Mouse (Mus musculus): ENCODE measurements around the gene Tfdp1.

The Tfdp1 gene

GRCm38 (mm10) chr8:13353155-13353833, 14.7 kb downstream of the Tfdp1 start:
- DNase-seq: no peak

- no peak for DNase-seq
Measured at GRCm38 (mm10) chr8:13353883-13354282, 15.3 kb downstream of the Tfdp1 start.

- no peak for DNase-seq
Measured at GRCm38 (mm10) chr8:13356221-13356620, 17.7 kb downstream of the Tfdp1 start.

- no peak for DNase-seq
Measured at GRCm38 (mm10) chr8:13356681-13357080, 18.1 kb downstream of the Tfdp1 start.

GRCm38 (mm10) chr8:13360213-13360612, 21.7 kb downstream of the Tfdp1 start:
- DNase-seq: no peak

GRCm38 (mm10) chr8:13361865-13362264, 23.3 kb downstream of the Tfdp1 start:
- no peak for DNase-seq

GRCm38 (mm10) chr8:13373151-13373662, 34.7 kb downstream of the Tfdp1 start:
- no peak for DNase-seq

GRCm38 (mm10) chr8:13381630-13382029, 43.1 kb downstream of the Tfdp1 start:
- no peak for DNase-seq

GRCm38 (mm10) chr8:13382536-13382935, 44.0 kb downstream of the Tfdp1 start:
- no peak for DNase-seq

GRCm38 (mm10) chr8:13382999-13383398, 44.4 kb downstream of the Tfdp1 start:
- DNase-seq: no peak

- DNase-seq: no peak
Measured at GRCm38 (mm10) chr8:13386366-13386765, 47.8 kb downstream of the Tfdp1 start.

- no peak for DNase-seq
Measured at GRCm38 (mm10) chr8:13387728-13388127, 49.2 kb downstream of the Tfdp1 start.

- no peak for DNase-seq
Measured at GRCm38 (mm10) chr8:13388744-13389143, 50.2 kb downstream of the Tfdp1 start.

GRCm38 (mm10) chr8:13393869-13394268, 55.3 kb downstream of the Tfdp1 start:
- DNase-seq: no peak

- DNase-seq: no peak
Measured at GRCm38 (mm10) chr8:13396725-13397124, 58.2 kb downstream of the Tfdp1 start, which contains the start of gene Atp4b. Atp4b (minus strand) TSS chr8:13396825.

- no peak for DNase-seq
Measured at GRCm38 (mm10) chr8:13403517-13403916, 65.0 kb downstream of the Tfdp1 start.

GRCm38 (mm10) chr8:13404666-13405131, 66.1 kb downstream of the Tfdp1 start, which contains the start of gene Grk1:
Grk1 (plus strand) TSS chr8:13405081.
- DNase-seq: no peak

- no peak for DNase-seq
Measured at GRCm38 (mm10) chr8:13406011-13406410, 67.5 kb downstream of the Tfdp1 start.

- peak; percentile 34 for DNase-seq
Measured at GRCm38 (mm10) chr8:13411597-13411996, 73.0 kb downstream of the Tfdp1 start.

GRCm38 (mm10) chr8:13412891-13413558, 74.5 kb downstream of the Tfdp1 start:
- peak; percentile 10 for DNase-seq

- no peak for DNase-seq
Measured at GRCm38 (mm10) chr8:13413823-13414390, 75.4 kb downstream of the Tfdp1 start.

- no peak for DNase-seq
Measured at GRCm38 (mm10) chr8:13415879-13416278, 77.3 kb downstream of the Tfdp1 start.

- DNase-seq: no peak
Measured at GRCm38 (mm10) chr8:13419111-13419639, 80.6 kb downstream of the Tfdp1 start.

All from kidney, adult 11 months (tissue).